Mouse (Mus musculus): ENCODE data around the gene Vps13d.

Gene Vps13d

DNA sequence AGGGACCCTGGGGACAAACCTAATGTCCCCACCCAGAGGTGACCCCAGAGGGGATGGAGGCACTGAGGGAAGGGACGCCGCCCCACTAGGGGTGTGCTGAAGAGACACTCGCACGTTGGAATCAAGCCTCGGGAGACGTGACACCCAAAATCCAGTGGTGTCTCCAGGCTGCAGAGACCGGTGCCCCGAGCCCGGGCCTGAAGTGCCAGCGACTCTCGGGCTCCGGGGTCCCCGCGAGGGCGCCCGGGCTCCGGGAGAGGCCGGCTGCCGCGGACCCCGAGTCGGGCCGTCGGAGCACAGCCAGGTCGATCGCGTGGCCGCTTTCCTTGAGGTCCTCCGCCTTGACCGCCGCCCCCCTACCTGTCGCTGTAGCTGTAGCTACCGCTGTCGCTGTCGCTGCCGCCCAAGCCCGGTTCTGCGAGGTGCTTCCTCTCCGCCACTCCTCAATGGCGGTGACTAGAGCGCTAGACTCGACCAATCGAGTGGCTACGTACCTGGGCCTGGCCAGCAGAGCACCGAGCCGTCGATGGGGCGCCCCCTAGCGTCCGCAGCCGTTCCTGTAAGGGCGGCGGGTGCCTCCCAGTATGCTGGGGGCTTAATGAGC lies at the start of gene Vps13d:
Vps13d (minus strand) TSS at position 447 of the 604 bp plus-strand sequence.
- peak; percentile 92 for DNase-seq

DNA sequence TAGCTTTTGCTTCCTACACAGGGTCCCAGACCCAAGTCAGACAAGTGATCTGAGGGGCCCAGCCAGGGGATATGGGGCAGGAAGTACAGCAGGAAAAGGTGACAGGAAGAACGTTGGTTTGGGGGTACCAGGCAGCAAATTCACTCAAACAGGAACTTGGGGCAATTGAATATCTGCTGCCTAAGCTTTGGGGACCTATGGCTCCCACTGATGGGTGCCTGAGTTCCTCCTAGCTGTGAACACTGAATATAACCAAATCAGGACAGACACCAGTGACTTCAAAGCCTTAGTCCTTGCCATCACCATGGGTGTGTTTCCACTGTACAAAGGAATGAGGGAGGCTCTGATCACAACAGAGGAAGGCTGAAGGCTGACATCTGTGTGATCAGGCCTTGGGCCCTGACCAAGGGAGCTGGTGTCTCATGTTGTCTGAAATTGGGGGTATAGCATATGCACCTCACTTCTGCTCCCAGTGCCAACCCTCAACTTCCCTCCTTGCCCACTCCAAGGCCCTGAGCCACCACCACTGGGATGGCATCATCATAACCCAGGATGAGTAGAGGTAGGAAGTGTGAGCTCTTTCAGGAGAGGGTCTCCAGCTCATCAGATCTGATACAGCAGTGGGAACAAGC lies 48.0 kb upstream of the Vps13d start:
- peak; percentile 42 for DNase-seq

DNA sequence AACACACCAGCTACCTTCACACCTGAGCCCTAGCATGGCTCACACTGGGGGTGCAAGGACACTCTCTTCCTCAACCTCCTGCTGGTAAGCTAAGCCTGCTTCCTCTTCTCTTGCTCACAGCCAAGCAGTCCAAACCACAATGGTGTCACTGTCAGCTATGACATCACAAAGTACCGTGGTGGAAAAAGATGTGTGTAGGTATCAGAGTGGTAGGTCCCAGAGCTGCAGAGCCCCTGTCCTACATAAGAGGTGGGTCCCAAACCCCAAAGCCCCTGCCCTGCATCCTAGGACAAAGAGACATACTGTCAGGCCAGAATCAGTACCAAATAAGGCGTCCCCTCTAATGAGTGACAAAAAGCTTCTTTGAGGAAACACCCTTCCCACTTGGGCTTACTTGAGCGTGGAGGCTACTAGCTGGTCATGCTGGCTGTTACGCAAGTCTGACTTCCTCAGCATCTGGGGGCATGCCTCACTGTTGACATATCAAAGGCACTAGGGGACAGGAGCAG lies 46.0 kb upstream of the Vps13d start:
- DNase-seq: peak; percentile 47

DNA sequence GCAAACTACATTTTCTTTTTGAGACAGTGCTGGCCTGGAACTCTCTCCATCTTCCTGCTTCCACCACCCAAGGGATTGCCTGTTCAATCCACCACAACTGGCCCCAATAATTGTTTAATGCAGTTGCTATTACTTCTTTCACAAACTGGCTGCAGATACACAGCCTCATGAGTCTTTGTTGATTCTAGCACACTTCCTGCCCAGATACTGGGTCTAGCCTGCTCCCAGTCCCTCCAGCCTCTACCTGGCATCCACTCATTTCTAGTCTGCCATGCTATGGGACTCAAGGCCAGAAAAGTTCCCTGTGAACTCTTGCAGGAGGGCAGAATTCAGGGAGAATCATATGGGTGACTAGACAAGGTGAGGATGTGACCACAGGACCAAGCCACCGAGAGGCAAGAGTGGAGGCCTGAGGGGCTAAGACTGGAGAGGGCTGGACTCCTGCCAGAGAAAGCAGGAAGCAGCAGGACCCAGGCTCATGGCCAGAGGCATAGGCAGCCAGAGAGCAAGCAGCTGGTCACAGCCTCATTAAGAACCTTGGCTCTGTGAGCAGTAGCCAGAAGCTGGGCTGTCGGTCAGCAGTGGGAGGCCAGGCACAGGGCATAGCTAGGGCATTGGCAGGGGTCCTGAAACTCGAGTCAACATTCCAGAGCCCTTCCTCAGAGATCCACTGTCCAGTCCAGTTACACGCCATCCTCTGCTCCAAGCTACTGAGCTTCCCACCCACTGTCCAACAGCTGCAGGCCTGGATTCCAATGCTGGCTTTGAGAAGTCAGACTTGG lies 44.4 kb upstream of the Vps13d start:
- DNase-seq: no peak

DNA sequence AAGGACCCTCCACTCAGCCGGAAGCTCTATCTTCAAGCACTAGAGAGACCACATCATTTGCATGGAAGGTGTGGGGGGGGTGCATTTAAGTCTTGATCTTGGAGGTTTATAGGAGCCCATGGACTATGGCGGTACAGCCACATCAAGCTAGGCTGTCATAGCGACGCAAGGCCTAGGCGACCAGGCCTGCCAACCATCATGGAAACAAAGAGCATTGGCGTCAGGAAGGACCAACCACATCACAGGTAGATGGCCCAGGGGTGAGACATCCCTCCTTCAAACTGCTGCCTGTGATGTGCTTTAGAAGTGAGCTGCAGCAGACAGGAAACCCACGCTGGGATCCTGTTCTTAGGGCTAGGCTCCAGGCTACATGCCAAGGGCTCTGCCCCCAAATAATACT lies 41.2 kb upstream of the Vps13d start:
- peak; percentile 56 for DNase-seq

DNA sequence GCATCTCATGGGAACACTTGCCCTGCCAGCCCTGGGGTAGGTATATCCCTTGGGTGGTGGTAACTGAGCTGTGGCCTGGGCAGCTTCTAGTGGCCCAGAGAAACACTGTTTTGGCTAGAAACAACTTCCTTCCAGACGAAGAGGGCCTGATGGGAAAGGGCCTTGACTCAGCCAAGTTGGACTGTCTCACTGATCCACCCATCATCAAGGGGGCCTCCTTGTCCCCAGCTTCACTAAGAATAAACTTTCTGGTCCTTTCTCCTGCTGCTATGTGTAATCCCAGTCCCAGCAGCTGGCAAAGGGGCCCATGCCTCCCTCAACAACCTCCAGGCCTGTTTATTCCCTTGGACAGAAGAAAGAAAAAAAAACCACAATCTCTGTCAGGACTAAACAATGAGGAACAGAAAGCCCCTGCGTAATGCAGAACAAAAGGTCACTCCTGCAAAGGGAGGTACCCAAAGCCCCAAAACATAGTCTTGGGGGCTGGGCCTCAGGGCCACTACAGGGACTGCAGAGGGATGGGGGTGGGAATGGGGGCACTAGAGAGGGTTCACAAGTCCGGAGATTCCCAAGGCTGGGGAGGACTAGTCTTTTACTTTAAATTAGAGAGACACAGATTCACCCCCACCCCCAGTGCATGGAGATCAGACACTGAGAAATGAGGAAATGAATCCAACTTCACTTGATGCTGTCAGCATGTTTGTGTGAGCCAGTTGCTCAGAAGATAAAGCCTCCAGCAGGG lies 38.9 kb upstream of the Vps13d start:
- no peak for DNase-seq

DNA sequence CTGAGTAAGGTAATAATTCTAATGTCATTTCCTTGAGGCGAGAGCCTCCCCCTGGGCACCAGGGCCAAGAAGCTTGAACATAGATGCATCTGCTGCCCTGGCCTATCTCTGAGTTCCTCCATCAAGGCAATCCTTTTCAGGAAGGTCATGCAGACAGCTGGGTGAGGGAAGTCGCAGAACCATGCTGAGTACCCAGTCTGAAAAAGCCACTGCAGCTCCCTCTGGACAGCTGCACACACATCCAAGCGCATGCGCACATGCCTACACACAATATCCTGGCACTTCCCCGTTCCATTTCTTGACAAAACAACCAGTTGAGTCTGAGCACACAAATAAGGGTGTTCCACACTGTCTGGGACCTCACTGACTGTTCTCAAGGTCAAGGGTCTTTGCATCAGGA lies 36.9 kb upstream of the Vps13d start:
- DNase-seq: no peak

DNA sequence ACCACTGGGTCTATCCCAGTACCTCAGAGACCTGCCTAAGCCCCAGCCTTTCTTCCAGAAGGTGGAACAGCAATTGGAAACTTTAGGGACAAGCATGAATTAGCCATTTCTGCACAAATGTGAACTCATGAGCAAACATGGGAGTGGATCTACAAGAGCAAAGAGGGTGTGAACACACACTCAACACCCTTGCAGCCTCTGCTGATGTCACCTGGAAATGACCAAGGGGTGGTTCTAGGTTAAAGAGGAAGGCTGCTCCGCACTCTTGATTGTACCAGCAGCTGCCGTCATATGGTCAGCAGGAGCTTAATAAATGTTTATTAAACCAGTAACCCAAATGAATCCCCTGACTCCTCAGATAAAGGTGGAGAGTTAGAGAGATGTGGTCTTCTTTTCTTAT lies 35.8 kb upstream of the Vps13d start:
- no peak for DNase-seq

DNA sequence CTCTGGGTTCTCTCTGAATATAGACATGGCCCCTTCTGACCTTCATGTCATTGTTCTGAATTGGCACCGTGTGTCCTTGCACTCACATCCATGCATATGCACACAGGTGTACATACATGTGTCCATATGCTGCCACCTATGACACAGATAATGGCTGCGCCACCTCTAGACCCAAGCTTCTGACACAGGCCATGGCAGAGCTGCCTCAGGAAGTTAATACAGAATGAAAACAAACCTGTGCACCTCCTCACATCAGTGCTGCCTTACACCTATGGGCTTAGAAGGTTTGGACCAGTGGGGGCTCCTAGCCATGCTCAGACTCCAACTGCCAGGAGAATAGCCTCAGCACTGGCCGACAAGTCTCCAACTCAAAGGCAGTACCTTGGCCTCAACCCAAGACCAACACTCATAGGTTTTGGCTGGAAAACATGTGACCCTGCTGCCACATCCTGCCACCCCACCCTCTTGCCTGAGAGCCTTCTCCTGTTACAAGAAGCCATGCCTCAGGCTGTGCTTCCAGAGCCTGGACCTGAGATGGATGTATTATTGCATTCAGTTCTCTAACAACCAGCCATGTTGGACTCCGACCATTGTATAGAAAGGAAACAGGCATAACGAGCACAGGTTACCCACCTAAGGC lies 34.8 kb upstream of the Vps13d start:
- DNase-seq: peak; percentile 38

DNA sequence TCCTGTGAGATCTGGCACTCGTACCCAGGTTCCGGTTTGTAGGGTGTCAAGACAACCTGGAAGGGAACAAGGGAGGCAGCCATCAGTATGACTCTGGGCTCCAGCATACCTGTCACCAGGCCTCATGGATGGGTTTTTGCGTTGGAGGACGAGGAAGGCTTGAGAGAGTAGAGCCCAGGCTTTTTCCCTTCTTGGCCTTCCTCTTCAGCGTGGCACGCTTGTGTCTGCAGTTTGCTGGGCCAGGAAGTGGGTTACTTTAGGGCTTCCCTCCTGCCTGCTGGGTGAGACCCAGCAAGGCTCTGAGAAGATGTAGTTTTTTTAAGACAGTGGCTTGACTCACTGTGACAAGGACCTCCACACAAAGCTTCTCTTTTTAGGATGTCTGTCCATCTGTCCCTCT lies 34.2 kb upstream of the Vps13d start:
- DNase-seq: peak; percentile 73

DNA sequence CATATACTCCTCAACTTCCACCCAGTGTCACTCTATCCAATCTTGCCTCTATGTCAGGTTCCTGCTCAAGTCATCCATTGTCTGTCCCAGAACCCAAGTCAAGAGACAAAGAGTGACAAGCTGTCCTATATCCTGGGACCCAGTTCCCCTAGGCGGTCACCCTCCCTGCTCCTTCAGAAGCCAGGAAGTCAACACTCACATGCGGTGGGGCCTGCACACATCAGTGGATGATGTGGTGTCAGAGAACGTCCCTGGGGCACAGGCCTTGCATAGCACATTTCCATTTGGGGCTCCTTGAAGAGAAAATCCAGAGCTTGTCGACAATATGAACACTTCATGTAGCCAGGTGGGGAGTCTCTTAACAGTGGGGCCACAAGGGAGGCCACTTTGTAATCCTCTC lies 29.8 kb upstream of the Vps13d start:
- no peak for DNase-seq

DNA sequence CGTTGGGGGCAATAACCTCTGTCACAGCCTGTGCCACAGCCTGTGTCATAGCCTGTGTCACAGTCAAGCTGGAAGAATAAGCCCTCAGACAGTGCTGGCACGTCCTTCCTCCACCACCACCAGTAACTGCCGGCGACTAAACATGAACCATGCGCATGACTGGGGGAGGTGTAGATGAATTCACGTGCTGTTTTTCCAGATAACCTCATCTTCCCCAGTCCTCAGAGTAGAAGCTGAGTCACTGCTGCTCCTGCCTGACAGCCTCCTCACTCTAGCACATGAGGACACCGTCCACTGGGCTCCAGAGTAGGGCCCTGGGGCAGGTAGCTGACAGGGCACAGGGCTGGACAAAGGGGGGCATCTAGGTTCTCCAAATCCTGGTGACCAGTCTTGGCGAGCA lies 27.3 kb upstream of the Vps13d start:
- peak; percentile 12 for DNase-seq

DNA sequence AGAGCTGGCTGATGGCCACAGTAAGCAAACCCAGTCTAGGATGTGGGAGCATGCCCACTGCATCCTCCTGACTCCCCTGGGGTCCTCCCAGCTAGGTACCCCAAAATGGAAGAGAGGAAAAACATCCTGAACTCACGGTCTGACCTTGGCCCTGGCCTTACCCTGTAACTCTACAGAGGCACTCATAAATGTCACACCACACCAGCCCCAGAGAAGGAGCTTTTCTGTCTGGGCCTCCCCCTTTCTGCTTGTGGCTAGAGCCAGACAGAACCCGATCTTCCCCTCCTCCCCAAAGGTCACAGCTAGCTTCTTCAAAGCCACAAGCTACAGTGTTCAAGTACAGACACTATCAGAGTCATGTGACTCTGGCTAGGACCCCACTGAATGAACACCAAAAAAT lies 26.6 kb upstream of the Vps13d start:
- DNase-seq: peak; percentile 35

DNA sequence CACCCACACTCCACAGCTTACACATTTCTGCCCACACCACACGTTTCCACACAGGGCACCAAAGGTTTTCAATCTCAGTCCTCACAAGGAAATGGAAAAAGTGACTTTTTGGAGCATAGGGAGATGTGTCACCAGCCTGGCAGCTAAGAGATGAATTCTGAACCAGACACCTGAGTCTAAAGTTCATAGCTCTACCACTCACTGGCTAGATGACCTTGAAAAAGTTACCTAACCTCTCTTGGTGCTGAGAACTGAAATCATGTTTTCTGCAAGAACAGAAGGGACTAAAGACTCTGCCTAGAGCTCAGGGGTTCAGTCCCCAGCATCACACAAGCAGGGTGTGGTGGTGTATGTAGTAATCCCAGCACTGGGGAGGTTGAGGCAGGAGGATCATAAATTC lies 25.2 kb upstream of the Vps13d start:
- no peak for DNase-seq

DNA sequence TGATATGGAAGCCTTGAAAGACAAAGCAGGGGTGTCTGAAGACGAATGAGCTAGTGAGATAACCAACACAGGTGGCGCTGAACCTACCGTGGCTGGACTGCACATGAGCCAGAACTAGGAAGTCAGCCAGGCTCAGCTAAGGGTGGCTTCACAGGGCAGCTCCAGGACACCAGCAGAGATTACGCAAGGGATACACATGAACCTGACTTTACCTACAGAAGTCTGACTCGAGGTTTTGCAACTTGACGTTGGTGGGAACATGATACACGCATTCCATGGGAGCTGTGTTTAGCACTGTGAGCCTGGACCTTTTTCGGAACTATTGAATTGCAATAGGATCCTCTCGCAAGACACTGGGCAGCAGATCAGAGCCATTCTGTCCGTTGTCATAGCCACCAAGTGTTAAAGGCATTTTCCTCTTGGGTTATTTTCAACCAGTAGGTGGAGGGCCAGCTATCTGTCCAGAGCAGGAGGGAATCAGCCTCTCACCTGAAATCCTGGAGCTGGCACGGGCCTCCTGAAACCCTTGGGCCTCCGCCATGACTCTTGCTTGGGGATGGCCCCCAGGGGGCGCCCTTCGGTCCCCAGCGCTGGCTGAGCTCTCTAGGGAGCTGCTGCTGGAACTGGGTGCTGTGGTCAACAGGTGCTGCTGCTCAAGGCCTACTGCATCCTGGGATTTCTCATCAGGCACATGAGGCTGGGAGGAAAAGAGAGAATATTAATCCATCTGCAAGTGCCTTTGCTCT lies 24.6 kb upstream of the Vps13d start:
- peak; percentile 72 for DNase-seq

DNA sequence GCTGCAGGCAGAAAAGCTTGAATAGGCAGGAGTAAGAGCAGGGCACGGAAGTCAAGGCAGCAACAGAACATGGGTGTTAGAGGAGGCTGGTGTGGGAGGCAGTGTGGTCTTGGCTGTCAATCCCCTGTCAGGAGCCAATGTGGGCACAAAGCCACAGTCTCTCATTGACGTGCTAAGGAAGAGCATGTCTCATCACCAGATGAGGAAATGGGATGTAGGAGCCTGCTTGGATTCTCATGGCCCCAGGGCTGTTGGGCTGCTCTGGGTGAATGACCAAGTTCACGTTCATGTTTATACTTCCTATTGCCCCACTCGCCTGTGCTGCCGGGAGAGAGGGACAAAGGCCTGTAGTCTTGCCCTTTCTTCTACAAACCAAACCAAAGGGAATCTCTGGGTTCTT lies 23.0 kb upstream of the Vps13d start:
- no peak for DNase-seq

DNA sequence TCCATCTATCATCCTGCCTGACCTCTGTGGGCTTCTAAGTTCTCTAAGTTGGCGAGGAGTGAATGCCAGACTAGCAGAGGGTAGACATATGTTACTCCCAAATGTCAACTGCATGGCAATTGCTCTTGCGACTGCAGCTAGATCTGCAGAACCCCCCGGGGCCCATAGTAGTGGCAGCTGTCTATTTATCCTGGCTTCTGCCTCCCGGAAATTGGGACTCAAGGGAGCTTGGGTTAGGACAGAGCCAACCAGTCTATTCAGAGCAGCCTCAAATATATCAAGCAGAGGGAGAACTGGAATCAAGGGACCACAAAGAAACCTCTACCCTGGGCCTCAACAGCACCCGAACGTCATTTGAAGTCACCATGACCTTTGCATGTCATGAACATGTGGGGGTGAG lies 22.2 kb upstream of the Vps13d start:
- no peak for DNase-seq

DNA sequence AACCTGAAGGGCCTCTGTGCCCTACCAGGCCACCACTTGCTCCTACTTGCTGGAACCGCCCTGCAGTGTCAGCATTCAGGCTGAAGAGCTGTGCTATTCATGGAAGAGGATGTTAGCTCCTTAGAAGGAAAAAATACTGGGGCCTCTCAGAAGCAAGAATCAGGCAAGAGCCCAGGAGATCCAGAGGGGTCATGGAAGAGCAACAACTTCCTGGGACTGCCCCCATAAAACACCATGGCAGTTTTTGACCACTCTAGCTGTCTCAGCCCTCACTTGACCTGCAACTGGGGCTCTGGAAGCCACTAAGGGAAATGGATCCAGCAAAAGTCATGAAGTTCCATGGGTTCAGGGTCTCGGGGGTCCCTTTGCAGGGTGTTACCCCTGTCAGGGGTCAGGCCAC lies 20.6 kb upstream of the Vps13d start:
- no peak for DNase-seq

DNA sequence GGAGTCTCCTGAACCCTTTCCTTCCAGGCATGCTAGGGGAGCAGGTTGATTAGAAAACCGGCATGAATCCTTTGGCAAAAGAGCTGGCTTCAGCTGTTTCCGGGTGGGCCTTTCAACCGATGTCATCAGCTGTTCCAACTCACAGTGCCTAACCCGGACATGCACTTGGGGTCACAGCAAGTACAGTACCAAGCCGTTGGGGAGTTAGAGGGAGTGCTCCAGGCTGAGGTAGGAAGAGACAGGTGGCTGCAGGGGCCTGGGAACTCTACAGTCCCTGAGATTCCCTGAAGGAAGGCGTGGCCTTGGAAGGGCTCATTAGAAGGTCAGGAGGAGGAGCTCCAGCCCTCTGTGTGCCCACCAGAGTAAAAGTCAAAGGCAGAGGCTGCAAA lies 20.0 kb upstream of the Vps13d start:
- DNase-seq: no peak

DNA sequence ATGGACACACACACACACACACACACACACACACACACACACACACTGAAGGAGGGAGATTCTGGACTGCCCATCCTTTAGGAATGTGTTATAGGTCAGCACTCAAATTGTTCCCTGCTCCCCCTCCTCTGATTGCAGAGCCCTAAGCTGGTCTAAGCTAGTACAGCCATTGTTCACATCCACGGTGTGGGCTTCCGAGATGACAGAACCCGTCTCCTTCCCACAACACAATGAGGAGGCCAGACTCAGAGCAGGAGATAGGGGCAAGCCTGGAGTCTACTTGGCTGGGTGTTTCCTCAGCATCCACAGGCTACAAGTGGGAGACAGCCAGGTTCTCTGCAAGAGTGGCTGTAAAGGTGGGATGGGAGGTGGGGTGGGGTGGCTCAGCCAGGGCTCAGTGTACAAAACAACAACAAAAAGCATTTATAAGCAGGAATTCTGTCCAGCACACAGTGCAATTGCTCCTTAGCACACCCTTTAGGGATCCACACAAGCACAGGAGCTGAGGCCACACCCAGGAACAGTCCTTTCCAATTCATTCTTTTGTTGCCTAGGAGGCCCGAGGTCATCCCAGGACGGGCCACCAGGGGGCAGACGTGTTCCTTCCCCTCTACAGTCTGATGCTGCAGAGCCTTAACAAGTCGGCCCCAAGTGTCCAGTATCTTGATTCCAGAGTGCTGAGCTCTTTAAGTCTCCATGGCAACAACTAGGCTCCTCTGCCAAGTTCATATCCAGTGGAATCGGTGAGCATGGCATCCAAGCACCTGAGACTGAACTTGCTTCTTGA lies 19.4 kb upstream of the Vps13d start:
- DNase-seq: peak; percentile 90

DNA sequence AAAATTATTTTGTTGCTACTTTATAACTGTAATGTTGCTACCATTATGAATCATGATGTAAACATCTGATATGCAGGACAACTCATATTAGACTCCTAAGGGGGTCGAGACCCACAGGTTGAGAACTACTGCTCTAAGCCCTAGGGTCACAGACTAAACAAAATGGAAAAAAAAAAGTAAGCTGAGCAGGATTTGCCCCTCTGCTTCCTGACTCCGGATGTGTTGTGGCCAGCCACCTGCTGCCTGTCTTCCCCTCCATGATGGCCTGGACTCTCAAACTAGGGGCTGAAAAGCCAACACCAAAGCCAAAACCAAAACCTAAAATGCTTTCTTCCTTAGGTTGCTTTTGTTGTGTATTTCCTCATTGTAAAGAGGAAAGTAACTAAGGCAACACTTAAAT lies 16.3 kb upstream of the Vps13d start:
- peak; percentile 56 for DNase-seq

Measured in thymus, postnatal 25 days (tissue).